Mouse (Mus musculus) heart, postnatal 0 days (tissue): ENCODE results near the gene Slc9a9. TPM values are rescaled to one million over a fixed set of nuclear protein-coding genes. Genes with fewer than 3 reads are reported as not detected.

Experiments used
- ATAC-seq: fragments of 200-750 bp; cut with Nextera tagmentation; 2 replicates; pipeline ENCODE4 v1.8.0; 2017; ENCODE audit warnings: low read depth, moderate number of reproducible peaks, moderate library complexity; ENCODE audit not compliant: insufficient read depth
- DNase-seq: peaks from one replicate; pipeline ENCODE4 v3.0.0-alpha.2; 2016; ENCODE audit warnings: low spot score
- H3K27ac ChIP-seq: fragments of 300-500 bp; sonication (generic); 2 replicates; pipeline ENCODE4 v1.5.1; 2014; ENCODE audit warnings: low read depth, mild to moderate bottlenecking
- H3K27me3 ChIP-seq: fragments of 300-500 bp; sonication (generic); 2 replicates; pipeline ENCODE4 v1.6.1; 2014; ENCODE audit warnings: low read length, mixed read lengths; ENCODE audit not compliant: control insufficient read depth, insufficient read depth
- H3K36me3 ChIP-seq: fragments of 300-500 bp; sonication (generic); replicated peaks from 2 replicates; pipeline ENCODE4 v1.6.1; 2014; ENCODE audit warnings: low read length, mixed read lengths; ENCODE audit not compliant: control insufficient read depth, insufficient read depth
- H3K4me1 ChIP-seq: fragments of 300-500 bp; sonication (generic); 2 replicates; pipeline ENCODE4 v1.6.1; 2014; ENCODE audit warnings: antibody characterized with exemption; ENCODE audit not compliant: control insufficient read depth, insufficient read depth
- H3K4me2 ChIP-seq: fragments of 300-500 bp; sonication (generic); 2 replicates; pipeline ENCODE4 v1.6.1; 2014; ENCODE audit warnings: low read depth, mild to moderate bottlenecking, low read length, moderate library complexity
- H3K4me3 ChIP-seq: fragments of 300-500 bp; sonication (generic); 2 replicates; pipeline ENCODE4 v1.5.1; 2014; ENCODE audit warnings: low read depth, low read length
- H3K9ac ChIP-seq: fragments of 300-500 bp; sonication (generic); replicated peaks from 2 replicates; pipeline ENCODE4 v1.6.1; 2014; ENCODE audit warnings: low read depth, low read length, mixed read lengths
- H3K9me3 ChIP-seq: fragments of 300-500 bp; sonication (generic); replicated peaks from 2 replicates; pipeline ENCODE4 v1.6.1; 2016; ENCODE audit warnings: low read length; ENCODE audit not compliant: control insufficient read depth
- CTCF ChIP-seq: IDR thresholded peaks from 2 replicates; pipeline ENCODE4 v1.5.1; 2016; ENCODE audit warnings: antibody characterized with exemption, control low read depth, low read depth
- EP300 ChIP-seq: IDR thresholded peaks from 2 replicates; pipeline ENCODE4 v1.6.1; 2016; ENCODE audit warnings: antibody characterized with exemption, low read depth
- WGBS: fragments of 180-500 bp; shearing (Covaris S2); extraction: QIAGEN DNeasy Blood & Tissue Kit; methylation state at CpG from one replicate; pipeline ENCODE4 v1.1.7; 2014; 5-methylcytosine and 5-hydroxymethylcytosine counted together
- polyA plus RNA-seq: library from polyadenylated mRNA; unstranded; fragments of >200 nt; fragmentation: Nextera tagmentation; extraction: Ambion mirVana; gene quantifications from 2 replicates; pipeline ENCODE4 v1.2.1, GENCODE M21; 2015
- total RNA-seq: library from RNA; depleted of rRNA; stranded (reverse); fragments of >200 nt; gene quantifications from 2 replicates; pipeline ENCODE4 v1.2.3, GENCODE M21; 2014; ENCODE audit warnings: low replicate concordance

Gene Slc9a9
- total and polyA plus RNA-seq, 2 experiments from 2014 or later = 1.9 to 7.1 TPM

GRCm38 (mm10) chr9:95208681-95209080, 539.0 kb downstream of the Slc9a9 start:
- ATAC-seq (no peak), DNase-seq (no peak)
- 78% methylated on average over 4 of the region's 4 CpGs for WGBS
- no peaks in the 10 kb centered on the region for H3K36me3 ChIP-seq
- TF ChIP-seq EP300 (no peak), CTCF (no peak)
- H3K4me2 ChIP-seq = no peak overlapping the region
- H3K27me3 ChIP-seq = no peaks in the 10 kb centered on the region
- H3K4me1 ChIP-seq = no peaks in the 10 kb centered on the region
- H3K27ac ChIP-seq = no peak overlapping the region
- no peak overlapping the region for H3K9ac ChIP-seq
- no peaks in the 10 kb centered on the region for H3K9me3 ChIP-seq
- H3K4me3 ChIP-seq = no peak overlapping the region

GRCm38 (mm10) chr9:95220009-95220408, 550.3 kb downstream of the Slc9a9 start:
- Histone ChIP-seq H3K4me1 (no peaks in the 10 kb centered on the region), H3K9ac (no peak overlapping the region), H3K9me3 (no peaks in the 10 kb centered on the region), H3K36me3 (no peaks in the 10 kb centered on the region), H3K4me2 (no peak overlapping the region), H3K4me3 (no peak overlapping the region), H3K27ac (no peak overlapping the region), H3K27me3 (no peaks in the 10 kb centered on the region)
- 57% methylated on average over 3 of the region's 3 CpGs for WGBS
- no peak for TF ChIP-seq CTCF
- TF ChIP-seq EP300 = no peak
- no peak for ATAC-seq
- no peak for DNase-seq

- no peaks in the 10 kb centered on the region for H3K36me3 ChIP-seq
- no peak overlapping the region for H3K4me2 ChIP-seq
- H3K27me3 ChIP-seq = no peaks in the 10 kb centered on the region
- WGBS = 65% methylated on average over 5 of the region's 5 CpGs
- TF ChIP-seq CTCF = no peak
- no peak for TF ChIP-seq EP300
- H3K9ac ChIP-seq = no peak overlapping the region
- DNase-seq (no peak), ATAC-seq (no peak)
- H3K4me1 ChIP-seq = no peaks in the 10 kb centered on the region
- no peak overlapping the region for H3K4me3 ChIP-seq
- H3K9me3 ChIP-seq = no peaks in the 10 kb centered on the region
- H3K27ac ChIP-seq = no peak overlapping the region
These were observed 551.6 kb downstream of the Slc9a9 start for GRCm38 (mm10) chr9:95221310-95221709.

GRCm38 (mm10) chr9:95226986-95227385, 557.3 kb downstream of the Slc9a9 start:
- TF ChIP-seq EP300 (no peak), CTCF (no peak)
- 80% methylated on average over 4 of the region's 4 CpGs for WGBS
- H3K9me3 ChIP-seq = no peaks in the 10 kb centered on the region

GRCm38 (mm10) chr9:95228123-95228522, 558.4 kb downstream of the Slc9a9 start:
- Histone ChIP-seq H3K4me1 (no peaks in the 10 kb centered on the region), H3K27ac (no peak overlapping the region), H3K4me3 (no peak overlapping the region), H3K9me3 (no peaks in the 10 kb centered on the region), H3K36me3 (no peaks in the 10 kb centered on the region), H3K4me2 (no peak overlapping the region), H3K9ac (no peak overlapping the region), H3K27me3 (no peaks in the 10 kb centered on the region)
- 94% methylated on average over 1 of the region's 1 CpGs for WGBS
- TF ChIP-seq CTCF (no peak), EP300 (no peak)
- DNase-seq (no peak), ATAC-seq (no peak)

More at GRCm38 (mm10) chr9:95226986-95227385, 557.3 kb downstream of the Slc9a9 start:
- Histone ChIP-seq H3K9ac (no peak overlapping the region), H3K27ac (no peak overlapping the region), H3K27me3 (no peaks in the 10 kb centered on the region), H3K36me3 (no peaks in the 10 kb centered on the region), H3K4me2 (no peak overlapping the region), H3K4me1 (no peaks in the 10 kb centered on the region), H3K4me3 (no peak overlapping the region)
- ATAC-seq (no peak), DNase-seq (no peak)

GRCm38 (mm10) chr9:95229147-95229546, 559.4 kb downstream of the Slc9a9 start:
- Histone ChIP-seq H3K9ac (no peak overlapping the region), H3K36me3 (no peaks in the 10 kb centered on the region), H3K4me2 (no peak overlapping the region), H3K27ac (no peak overlapping the region), H3K4me3 (no peak overlapping the region), H3K4me1 (no peaks in the 10 kb centered on the region), H3K9me3 (no peaks in the 10 kb centered on the region), H3K27me3 (no peaks in the 10 kb centered on the region)
- no peak for DNase-seq
- no peak for ATAC-seq
- 58% methylated on average over 2 of the region's 2 CpGs for WGBS
- TF ChIP-seq EP300 = no peak
- no peak for TF ChIP-seq CTCF
